30 mouse cellular contexts compared by ENCODE assay signal in the genomic region with DNA sequence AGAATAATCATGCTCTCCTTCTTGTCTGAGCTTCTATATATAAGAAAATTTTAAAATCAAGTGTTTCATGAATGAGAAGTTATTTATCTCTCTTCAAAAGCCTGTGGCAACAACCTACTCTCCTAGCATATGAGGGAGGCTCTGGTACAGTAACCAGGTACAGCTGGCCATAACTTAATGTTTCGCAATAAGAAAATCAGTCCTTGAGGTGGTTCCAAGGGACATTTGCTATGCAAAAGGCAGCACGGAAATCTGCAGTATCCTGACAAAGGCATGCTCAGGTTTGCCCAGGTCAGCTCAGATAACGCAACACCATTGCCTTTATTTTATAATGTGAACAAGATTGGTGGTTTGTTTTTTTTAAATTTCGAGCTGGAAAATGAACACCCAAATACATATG. TPM values are rescaled to one million over a fixed set of nuclear protein-coding genes. Genes with fewer than 3 reads are reported as not detected.
DNase-seq lines count a peak whose midpoint lies in the region; ATAC-seq and TF ChIP-seq lines count a peak whose summit lies in the region.
"Had no signal": no experiment of that assay in that cellular context is flagged by ENCODE, and none has a peak within 500 bp of the region (broad histone marks: within the 10 kb centered on the region; RNA-seq: fewer than 3 reads in every experiment).

No protein-coding gene starts in this region.

- no peak for ATAC-seq in kidney, embryonic 16.5 days (ENCODE audit: low FRiP score, low TSS enrichment)
- no peak for ATAC-seq in liver, postnatal 0 days
- no peak for ATAC-seq in liver, embryonic 11.5 days (replicated peaks; ENCODE audit: low FRiP score)
- ATAC-seq: forebrain, embryonic 13.5 days; forebrain, embryonic 16.5 days had no signal

- H3K9me3 ChIP-seq in kidney, embryonic 16.5 days (ENCODE audit: low read length), result peaks cover 6% of the 10 kb centered on the region; the same call in 1 of the 2 replicates
- H3K9me3 ChIP-seq in liver, postnatal 0 days (ENCODE audit: low read length), result no peaks in the 10 kb centered on the region
- peaks cover 4% of the 10 kb centered on the region; the same call in 1 of the 2 replicates for H3K9me3 ChIP-seq in liver, embryonic 11.5 days (ENCODE audit: control insufficient read depth, low read length)
- H3K9me3 ChIP-seq: embryonic facial prominence, embryonic 13.5 days; hindbrain, embryonic 12.5 days; hindbrain, embryonic 15.5 days had no signal

- no peak for TF ChIP-seq EP300 in liver, postnatal 0 days (IDR thresholded peaks at IDR 0.05; ENCODE audit: low read depth)

- no peak overlapping the region for H3K4me3 ChIP-seq in kidney, embryonic 16.5 days (ENCODE audit: low read length)
- no peak overlapping the region for H3K4me3 ChIP-seq in liver, postnatal 0 days (ENCODE audit: low read depth, low read length)
- no peak overlapping the region for H3K4me3 ChIP-seq in liver, embryonic 11.5 days (ENCODE audit: low read depth, low read length)
- H3K4me3 ChIP-seq: embryonic facial prominence, embryonic 10.5 days; embryonic facial prominence, embryonic 13.5 days; erythroblast, embryonic 14.5 days; forebrain, embryonic 10.5 days; forebrain, embryonic 13.5 days; hindbrain, embryonic 12.5 days; hindbrain, embryonic 15.5 days had no signal

- H3K27me3 ChIP-seq in kidney, embryonic 16.5 days (ENCODE audit: insufficient read depth, low read length), result no peaks in the 10 kb centered on the region
- no peaks in the 10 kb centered on the region for H3K27me3 ChIP-seq in liver, postnatal 0 days (ENCODE audit: insufficient read depth, low read length)
- H3K27me3 ChIP-seq in liver, embryonic 11.5 days (replicated peaks; ENCODE audit: control insufficient read depth, insufficient read depth, low read length), result no peaks in the 10 kb centered on the region
- H3K27me3 ChIP-seq: CH12.LX; embryonic facial prominence, embryonic 13.5 days; forebrain, embryonic 13.5 days; hindbrain, embryonic 12.5 days; hindbrain, embryonic 15.5 days; Patski had no signal

- WGBS in kidney, embryonic 16.5 days, result 86% methylated on average over 4 of the region's 4 CpGs
- 78% methylated on average over 4 of the region's 4 CpGs for WGBS in liver, postnatal 0 days (ENCODE audit: insufficient replicate concordance)
- 88% methylated on average over 4 of the region's 4 CpGs for WGBS in liver, embryonic 11.5 days

- DNase-seq in kidney, adult 11 months, result peak; percentile 21
- no peak for DNase-seq in kidney, postnatal 25 days
- DNase-seq in kidney, postnatal 14 days, result no peak
- DNase-seq in liver, postnatal 0 days, result no peak
- no peak for DNase-seq in liver, embryonic 11.5 days (ENCODE audit: low spot score)
- peak; percentile 60 for DNase-seq in gonadal fat pad, adult 2 months (ENCODE audit: low read depth)
- no peak for DNase-seq in c-Kit-positive CD71-positive TER-119-positive erythroid progenitor cells, embryonic 14.5 days (ENCODE audit: low spot score)
- DNase-seq: adrenal gland, adult 2 months; adrenal gland, postnatal 14 days; B cell, adult 2 months; cerebellum, adult 11-12 months; cerebellum, adult 8-10 months; cerebellum, postnatal 10 days; cerebellum, postnatal 36 days; embryo, embryonic 11 days; gastrocnemius, postnatal 10 days; gastrocnemius, postnatal 36 days; heart, adult 11 months had no signal

- H3K9ac ChIP-seq in kidney, embryonic 16.5 days (replicated peaks; ENCODE audit: low read length), result no peak overlapping the region
- no peak overlapping the region for H3K9ac ChIP-seq in liver, postnatal 0 days (replicated peaks)
- H3K9ac ChIP-seq in liver, embryonic 11.5 days (ENCODE audit: low read depth, low read length), result no peak overlapping the region
- H3K9ac ChIP-seq: embryonic facial prominence, embryonic 13.5 days; forebrain, embryonic 13.5 days; hindbrain, embryonic 12.5 days; hindbrain, embryonic 15.5 days had no signal

- peak overlapping the region; percentile 51; the same call in 1 of the 2 replicates for H3K27ac ChIP-seq in kidney, embryonic 16.5 days (ENCODE audit: low read length)
- 0 out of 2 replicates have a peak overlapping the region, but pooled peaks have one; percentile 34 for H3K27ac ChIP-seq in liver, postnatal 0 days (ENCODE audit: low read depth)
- no peak overlapping the region for H3K27ac ChIP-seq in liver, embryonic 11.5 days (ENCODE audit: low read depth, low read length)
- H3K27ac ChIP-seq: embryonic facial prominence, embryonic 10.5 days; embryonic facial prominence, embryonic 13.5 days; forebrain, embryonic 10.5 days; forebrain, embryonic 13.5 days; hindbrain, embryonic 12.5 days; hindbrain, embryonic 15.5 days had no signal

- peaks cover 23% of the 10 kb centered on the region; the same call in 1 of the 2 replicates for H3K4me1 ChIP-seq in kidney, embryonic 16.5 days (ENCODE audit: insufficient read depth, low read length)
- peaks cover 11% of the 10 kb centered on the region for H3K4me1 ChIP-seq in liver, postnatal 0 days (ENCODE audit: insufficient read depth)
- peaks cover 3% of the 10 kb centered on the region; the same call in 1 of the 2 replicates for H3K4me1 ChIP-seq in liver, embryonic 11.5 days (replicated peaks; ENCODE audit: control insufficient read depth, insufficient read depth, low read length)
- H3K4me1 ChIP-seq: forebrain, embryonic 13.5 days; hindbrain, embryonic 15.5 days had no signal

- TF ChIP-seq CTCF in liver, postnatal 0 days (IDR thresholded peaks at IDR 0.05; ENCODE audit: low read depth), result no peak

- H3K36me3 ChIP-seq in kidney, embryonic 16.5 days (ENCODE audit: insufficient read depth, low read length), result peaks cover 22% of the 10 kb centered on the region
- peaks cover 8% of the 10 kb centered on the region for H3K36me3 ChIP-seq in liver, postnatal 0 days (replicated peaks; ENCODE audit: insufficient read depth, low read length)
- peaks cover 30% of the 10 kb centered on the region for H3K36me3 ChIP-seq in liver, embryonic 11.5 days (ENCODE audit: control insufficient read depth, insufficient read depth, low read length)
- H3K36me3 ChIP-seq: hindbrain, embryonic 15.5 days had no signal

- H3K4me2 ChIP-seq in kidney, embryonic 16.5 days (replicated peaks; ENCODE audit: low read depth, low read length), result no peak overlapping the region
- no peak overlapping the region for H3K4me2 ChIP-seq in liver, postnatal 0 days (ENCODE audit: low read depth, low read length)
- no peak overlapping the region for H3K4me2 ChIP-seq in liver, embryonic 11.5 days
- H3K4me2 ChIP-seq: embryonic facial prominence, embryonic 13.5 days; forebrain, embryonic 13.5 days; heart, embryonic 11.5 days; hindbrain, embryonic 12.5 days; hindbrain, embryonic 15.5 days had no signal

RNA-seq across cellular contexts. Expression of gene Paics, which starts 9.1 kb away (rescaled TPM):
- 349 and 353 TPM in 2 replicates for polyA plus RNA-seq in kidney, embryonic 16.5 days (2015; fragmentation: Nextera tagmentation; extraction: Ambion mirVana)
- polyA plus RNA-seq in liver, postnatal 0 days (2015; fragmentation: Nextera tagmentation; extraction: Ambion mirVana), result 95.3 and 111 TPM in 2 replicates
- polyA plus RNA-seq in liver, embryonic 11.5 days (2014; fragmentation: Nextera tagmentation; extraction: Ambion mirVana), result 357 and 393 TPM in 2 replicates
- 52.4 and 56.1 TPM in 2 replicates for polyA plus RNA-seq in gonadal fat pad, adult 2 months (2012; rRNA removed)

RNA-seq across cellular contexts. Expression of gene Ppat, which starts 9.4 kb away (rescaled TPM):
- 42.0 and 42.4 TPM in 2 replicates for polyA plus RNA-seq in kidney, embryonic 16.5 days (2015; fragmentation: Nextera tagmentation; extraction: Ambion mirVana)
- polyA plus RNA-seq in liver, postnatal 0 days (2015; fragmentation: Nextera tagmentation; extraction: Ambion mirVana), result 14.9 and 17.6 TPM in 2 replicates
- 73.0 and 87.1 TPM in 2 replicates for polyA plus RNA-seq in liver, embryonic 11.5 days (2014; fragmentation: Nextera tagmentation; extraction: Ambion mirVana)
- polyA plus RNA-seq in gonadal fat pad, adult 2 months (2012; rRNA removed), result 5.6 and 8.7 TPM in 2 replicates

RNA-seq across cellular contexts. Expression of gene Srp72, which starts 32.5 kb away (rescaled TPM):
- polyA plus RNA-seq in kidney, embryonic 16.5 days (2015; fragmentation: Nextera tagmentation; extraction: Ambion mirVana), result 98.0 and 104 TPM in 2 replicates
- 34.4 TPM in 2 replicates for polyA plus RNA-seq in liver, postnatal 0 days (2015; fragmentation: Nextera tagmentation; extraction: Ambion mirVana)
- polyA plus RNA-seq in liver, embryonic 11.5 days (2014; fragmentation: Nextera tagmentation; extraction: Ambion mirVana), result 89.7 and 90.0 TPM in 2 replicates
- polyA plus RNA-seq in gonadal fat pad, adult 2 months (2012; rRNA removed), result 43.7 and 54.2 TPM in 2 replicates

RNA-seq across cellular contexts. Expression of gene Aasdh, which starts 36.7 kb away (rescaled TPM):
- 18.2 and 22.4 TPM in 2 replicates for polyA plus RNA-seq in kidney, embryonic 16.5 days (2015; fragmentation: Nextera tagmentation; extraction: Ambion mirVana)
- 5.1 and 5.3 TPM in 2 replicates for polyA plus RNA-seq in liver, postnatal 0 days (2015; fragmentation: Nextera tagmentation; extraction: Ambion mirVana)
- 17.1 and 20.7 TPM in 2 replicates for polyA plus RNA-seq in liver, embryonic 11.5 days (2014; fragmentation: Nextera tagmentation; extraction: Ambion mirVana)
- polyA plus RNA-seq in gonadal fat pad, adult 2 months (2012; rRNA removed), result 16.0 and 16.2 TPM in 2 replicates

Comparison
In these comparisons a context has a peak if more than half of its experiments do, and no peak if none do; other contexts are left out.
1. DNase-seq: peak in kidney, adult 11 months (single experiment) and gonadal fat pad, adult 2 months (single experiment); none in kidney, postnatal 25 days (0 of 2), kidney, postnatal 14 days (single experiment), liver, postnatal 0 days (single experiment), liver, embryonic 11.5 days (single experiment) and c-Kit-positive CD71-positive TER-119-positive erythroid progenitor cells, embryonic 14.5 days (single experiment).